Mouse (Mus musculus) liver, embryonic 16.5 days (tissue): Measurements from ENCODE around the gene Plekhm1. TPM values are rescaled to one million over a fixed set of nuclear protein-coding genes. Genes with fewer than 3 reads are reported as not detected.

Experiments
- ATAC-seq: fragments of 200-750 bp; cut with Nextera tagmentation; 2 replicates; pipeline ENCODE4 v1.8.0; 2017; ENCODE audit warnings: low read depth, mild to moderate bottlenecking, moderate number of reproducible peaks, moderate library complexity
- H3K27ac ChIP-seq: fragments of 300-500 bp; sonication (generic); 2 replicates; pipeline ENCODE4 v1.5.1; 2014; ENCODE audit warnings: mild to moderate bottlenecking, low read length
- H3K27me3 ChIP-seq: fragments of 300-500 bp; sonication (generic); 2 replicates; pipeline ENCODE4 v1.6.1; 2014; ENCODE audit warnings: low read depth, low read length, mixed read lengths; ENCODE audit not compliant: control insufficient read depth, insufficient read depth
- H3K36me3 ChIP-seq: fragments of 300-500 bp; sonication (generic); 2 replicates; pipeline ENCODE4 v1.6.1; 2014; ENCODE audit warnings: mild to moderate bottlenecking; ENCODE audit not compliant: control insufficient read depth, insufficient read depth
- H3K4me1 ChIP-seq: fragments of 300-500 bp; sonication (generic); 2 replicates; pipeline ENCODE4 v1.6.1; 2014; ENCODE audit warnings: low read depth, low read length, mixed read lengths; ENCODE audit not compliant: control insufficient read depth
- H3K4me2 ChIP-seq: fragments of 300-500 bp; sonication (generic); 2 replicates; pipeline ENCODE4 v1.6.1; 2014; ENCODE audit warnings: low read depth, low read length, mixed read lengths
- H3K4me3 ChIP-seq: fragments of 300-500 bp; sonication (generic); 2 replicates; pipeline ENCODE4 v1.5.1; 2014; ENCODE audit warnings: low read depth, mild to moderate bottlenecking, low read length
- H3K9ac ChIP-seq: fragments of 300-500 bp; sonication (generic); 2 replicates; pipeline ENCODE4 v1.6.1; 2014; ENCODE audit warnings: low read depth, low read length
- H3K9me3 ChIP-seq: fragments of 300-500 bp; sonication (generic); replicated peaks from 2 replicates; pipeline ENCODE4 v1.6.1; 2016; ENCODE audit warnings: low read length; ENCODE audit not compliant: control insufficient read depth
- WGBS: fragments of 180-500 bp; shearing (Covaris S2); extraction: QIAGEN DNeasy Blood & Tissue Kit; methylation state at CpG from one replicate; pipeline ENCODE4 v1.1.7; 2014; ENCODE audit not compliant: insufficient replicate concordance; 5-methylcytosine and 5-hydroxymethylcytosine counted together
- polyA plus RNA-seq: library from polyadenylated mRNA; unstranded; fragments of >200 nt; fragmentation: Nextera tagmentation; extraction: Ambion mirVana; gene quantifications from 2 replicates; pipeline ENCODE4 v1.2.1, GENCODE M21; 2015

Gene Plekhm1
- polyA plus RNA-seq, 1 experiment from 2014 or later = 4.1 TPM

GRCm38 (mm10) chr11:103337180-103337579 lies 75.3 kb downstream of the Plekhm1 start:
- H3K4me2 ChIP-seq = no peak overlapping the region
- H3K27me3 ChIP-seq = no peaks in the 10 kb centered on the region
- 80% methylated on average over 2 of the region's 2 CpGs for WGBS
- H3K4me1 ChIP-seq = peaks cover 2% of the 10 kb centered on the region; the same call in 1 of the 2 replicates
- no peaks in the 10 kb centered on the region for H3K9me3 ChIP-seq
- H3K36me3 ChIP-seq = no peaks in the 10 kb centered on the region
- H3K27ac ChIP-seq = no peak overlapping the region
- ATAC-seq = no peak
- no peak overlapping the region for H3K9ac ChIP-seq
- H3K4me3 ChIP-seq = no peak overlapping the region

GRCm38 (mm10) chr11:103335561-103335960 lies 76.9 kb downstream of the Plekhm1 start:
- Histone ChIP-seq H3K27ac (no peak overlapping the region), H3K36me3 (no peaks in the 10 kb centered on the region), H3K9ac (no peak overlapping the region), H3K4me3 (no peak overlapping the region), H3K9me3 (no peaks in the 10 kb centered on the region), H3K4me1 (peaks cover 1% of the 10 kb centered on the region; the same call in 1 of the 2 replicates), H3K27me3 (no peaks in the 10 kb centered on the region), H3K4me2 (no peak overlapping the region)
- ATAC-seq = no peak
- WGBS = 69% methylated on average over 5 of the region's 5 CpGs

- no peak for ATAC-seq
- H3K27ac ChIP-seq = no peak overlapping the region
- WGBS = 74% methylated on average over 9 of the region's 9 CpGs
These were observed 77.6 kb downstream of the Plekhm1 start for GRCm38 (mm10) chr11:103334925-103335324.

GRCm38 (mm10) chr11:103333719-103334398 lies 78.6 kb downstream of the Plekhm1 start:
- no peak overlapping the region for H3K4me3 ChIP-seq
- no peak overlapping the region for H3K4me2 ChIP-seq

More at GRCm38 (mm10) chr11:103334925-103335324, 77.6 kb downstream of the Plekhm1 start:
- Histone ChIP-seq H3K4me3 (no peak overlapping the region), H3K27me3 (no peaks in the 10 kb centered on the region), H3K36me3 (no peaks in the 10 kb centered on the region), H3K4me1 (no peaks in the 10 kb centered on the region), H3K9ac (no peak overlapping the region), H3K9me3 (no peaks in the 10 kb centered on the region), H3K4me2 (no peak overlapping the region)

GRCm38 (mm10) chr11:103332890-103333651 lies 79.4 kb downstream of the Plekhm1 start:
- H3K27me3 ChIP-seq = no peaks in the 10 kb centered on the region
- ATAC-seq = no peak
- no peak overlapping the region for H3K4me2 ChIP-seq
- 78% methylated on average over 34 of the region's 34 CpGs for WGBS
- no peak overlapping the region for H3K4me3 ChIP-seq
- no peak overlapping the region for H3K27ac ChIP-seq
- H3K9ac ChIP-seq = no peak overlapping the region
- H3K36me3 ChIP-seq = no peaks in the 10 kb centered on the region
- no peaks in the 10 kb centered on the region for H3K9me3 ChIP-seq
- H3K4me1 ChIP-seq = no peaks in the 10 kb centered on the region

More at GRCm38 (mm10) chr11:103333719-103334398, 78.6 kb downstream of the Plekhm1 start:
- WGBS = 57% methylated on average over 40 of the region's 40 CpGs
- H3K4me1 ChIP-seq = no peaks in the 10 kb centered on the region
- ATAC-seq = no peak
- no peak overlapping the region for H3K9ac ChIP-seq
- no peaks in the 10 kb centered on the region for H3K9me3 ChIP-seq
- no peak overlapping the region for H3K27ac ChIP-seq
- no peaks in the 10 kb centered on the region for H3K27me3 ChIP-seq
- no peaks in the 10 kb centered on the region for H3K36me3 ChIP-seq

GRCm38 (mm10) chr11:103332186-103332889 lies 80.1 kb downstream of the Plekhm1 start:
- Histone ChIP-seq H3K4me2 (no peak overlapping the region), H3K9me3 (no peaks in the 10 kb centered on the region), H3K9ac (no peak overlapping the region), H3K36me3 (no peaks in the 10 kb centered on the region), H3K27ac (no peak overlapping the region), H3K27me3 (no peaks in the 10 kb centered on the region), H3K4me1 (no peaks in the 10 kb centered on the region), H3K4me3 (no peak overlapping the region)
- WGBS = 43% methylated on average over 18 of the region's 18 CpGs
- 0 out of 2 replicates have a peak, but pooled peaks have one; percentile 11 for ATAC-seq

GRCm38 (mm10) chr11:103331502-103332185 lies 80.8 kb downstream of the Plekhm1 start:
- 69% methylated on average over 10 of the region's 10 CpGs for WGBS

GRCm38 (mm10) chr11:103330651-103331319 lies 81.7 kb downstream of the Plekhm1 start:
- no peaks in the 10 kb centered on the region for H3K27me3 ChIP-seq
- WGBS = 54% methylated on average over 7 of the region's 7 CpGs
- H3K4me2 ChIP-seq = no peak overlapping the region
- H3K36me3 ChIP-seq = no peaks in the 10 kb centered on the region
- H3K4me1 ChIP-seq = no peaks in the 10 kb centered on the region
- H3K9ac ChIP-seq = no peak overlapping the region
- no peak overlapping the region for H3K4me3 ChIP-seq
- H3K9me3 ChIP-seq = no peaks in the 10 kb centered on the region
- no peak overlapping the region for H3K27ac ChIP-seq
- ATAC-seq = no peak

More at GRCm38 (mm10) chr11:103331502-103332185, 80.8 kb downstream of the Plekhm1 start:
- ATAC-seq = no peak
- Histone ChIP-seq H3K27me3 (no peaks in the 10 kb centered on the region), H3K9ac (no peak overlapping the region), H3K4me2 (no peak overlapping the region), H3K4me1 (no peaks in the 10 kb centered on the region), H3K4me3 (no peak overlapping the region), H3K9me3 (no peaks in the 10 kb centered on the region), H3K36me3 (no peaks in the 10 kb centered on the region), H3K27ac (no peak overlapping the region)
